Mouse (Mus musculus): Measurements from ENCODE around the gene Zfp541.

DNA sequence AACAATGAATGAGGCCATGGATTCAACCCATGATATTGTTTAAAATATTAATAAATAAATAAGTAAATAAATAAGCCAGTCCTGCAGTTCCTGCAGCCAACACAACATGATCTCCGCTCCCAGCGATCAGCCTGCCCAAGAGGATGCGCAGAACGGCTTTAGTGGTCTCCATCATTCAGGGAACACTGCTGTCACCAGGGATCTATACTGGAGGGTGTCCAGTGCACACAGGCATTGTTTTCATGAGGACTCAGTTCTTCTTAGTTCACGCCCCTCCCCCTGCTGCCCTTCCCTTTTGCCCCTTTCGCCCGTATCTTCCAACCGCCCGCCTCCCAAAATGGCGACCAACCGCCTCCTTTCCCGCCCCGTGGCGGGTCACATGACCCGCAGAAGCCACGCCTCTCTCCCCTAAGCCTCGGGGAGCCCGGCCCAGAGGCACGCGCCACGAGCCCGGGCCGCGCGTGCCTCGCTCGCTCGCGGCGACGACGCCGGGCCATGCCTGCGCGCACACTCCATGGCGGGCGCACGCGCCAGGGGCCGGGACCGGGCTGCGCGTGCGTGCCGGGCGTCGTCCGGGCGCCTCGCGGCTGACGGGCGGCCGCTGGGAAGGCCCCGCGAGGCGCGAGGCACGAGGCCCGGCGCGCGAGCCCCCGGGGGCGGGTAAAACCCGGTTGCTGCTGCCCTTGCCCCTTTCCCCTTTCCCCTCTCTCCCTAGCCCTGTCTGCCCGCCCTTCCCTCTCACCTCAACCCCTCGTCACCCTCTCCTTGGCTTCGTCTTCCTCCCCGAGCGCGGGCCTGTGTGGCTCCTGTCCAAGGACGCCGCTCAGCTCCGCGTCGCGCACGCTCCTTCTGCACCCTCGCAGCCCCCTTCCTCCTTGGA, at the start of gene Zfp541:
- TF ChIP-seq CTCF (conservative IDR thresholded peaks at IDR 0.05; ENCODE audit: low read length) (no peak), NANOG (IDR thresholded peaks at IDR 0.05; ENCODE audit: borderline replicate concordance, low read length) (no peak)
